Mouse (Mus musculus) lung, postnatal 14 days (tissue): Measurements from ENCODE around the gene Slc15a5.

Experiments used
- DNase-seq: peaks from one replicate; pipeline ENCODE4 v3.0.0; 2021

Slc15a5 gene

GRCm38 (mm10) chr6:138079816-138080215 is at the start of gene Slc15a5:
Slc15a5 (minus strand) TSS chr6:138079916.
- DNase-seq: no peak

- peak; percentile 41 for DNase-seq
Measured at GRCm38 (mm10) chr6:138128392-138129335, 48.9 kb upstream of the Slc15a5 start.

GRCm38 (mm10) chr6:138117496-138117895 is 37.8 kb upstream of the Slc15a5 start:
- no peak for DNase-seq

- no peak for DNase-seq
Measured at GRCm38 (mm10) chr6:138104559-138104958, 24.8 kb upstream of the Slc15a5 start.

- no peak for DNase-seq
Measured at GRCm38 (mm10) chr6:138102940-138103339, 23.2 kb upstream of the Slc15a5 start.

GRCm38 (mm10) chr6:138101843-138102242 is 22.1 kb upstream of the Slc15a5 start:
- DNase-seq: no peak

GRCm38 (mm10) chr6:138099646-138100045 is 19.9 kb upstream of the Slc15a5 start:
- no peak for DNase-seq

GRCm38 (mm10) chr6:138095060-138095459 is 15.3 kb upstream of the Slc15a5 start:
- DNase-seq: no peak

- DNase-seq: no peak
Measured at GRCm38 (mm10) chr6:138092432-138092831, 12.7 kb upstream of the Slc15a5 start.

- DNase-seq: no peak
Measured at GRCm38 (mm10) chr6:138089084-138089483, 9.4 kb upstream of the Slc15a5 start.

- peak; percentile 29 for DNase-seq
Measured at GRCm38 (mm10) chr6:138086421-138086820, 6.7 kb upstream of the Slc15a5 start.

GRCm38 (mm10) chr6:138080778-138081549 is 1.2 kb upstream of the Slc15a5 start:
- no peak for DNase-seq

- no peak for DNase-seq
Measured at GRCm38 (mm10) chr6:138077681-138078439, 1.9 kb downstream of the Slc15a5 start.

- no peak for DNase-seq
Measured at GRCm38 (mm10) chr6:138075723-138076122, 4.0 kb downstream of the Slc15a5 start.

- DNase-seq: no peak
Measured at GRCm38 (mm10) chr6:138073540-138073939, 6.2 kb downstream of the Slc15a5 start.

- no peak for DNase-seq
Measured at GRCm38 (mm10) chr6:138072963-138073339, 6.8 kb downstream of the Slc15a5 start.

- no peak for DNase-seq
Measured at GRCm38 (mm10) chr6:138072110-138072962, 7.4 kb downstream of the Slc15a5 start.

- DNase-seq: no peak
Measured at GRCm38 (mm10) chr6:138071505-138072107, 8.1 kb downstream of the Slc15a5 start.

- DNase-seq: no peak
Measured at GRCm38 (mm10) chr6:138070720-138071504, 8.8 kb downstream of the Slc15a5 start.

GRCm38 (mm10) chr6:138069921-138070320 is 9.8 kb downstream of the Slc15a5 start:
- DNase-seq: no peak

- peak; percentile 9 for DNase-seq
Measured at GRCm38 (mm10) chr6:138055572-138055971, 24.1 kb downstream of the Slc15a5 start.
